Mouse (Mus musculus): ENCODE data around the gene Rmnd5b. TPM values are rescaled to one million over a fixed set of nuclear protein-coding genes. Genes with fewer than 3 reads are reported as not detected.
A peak's percentile ranks its signal among the peaks of the same experiment; 100 is the strongest.

Rmnd5b gene
- polyA plus RNA-seq, 1 experiment = 42.4 TPM

DNA sequence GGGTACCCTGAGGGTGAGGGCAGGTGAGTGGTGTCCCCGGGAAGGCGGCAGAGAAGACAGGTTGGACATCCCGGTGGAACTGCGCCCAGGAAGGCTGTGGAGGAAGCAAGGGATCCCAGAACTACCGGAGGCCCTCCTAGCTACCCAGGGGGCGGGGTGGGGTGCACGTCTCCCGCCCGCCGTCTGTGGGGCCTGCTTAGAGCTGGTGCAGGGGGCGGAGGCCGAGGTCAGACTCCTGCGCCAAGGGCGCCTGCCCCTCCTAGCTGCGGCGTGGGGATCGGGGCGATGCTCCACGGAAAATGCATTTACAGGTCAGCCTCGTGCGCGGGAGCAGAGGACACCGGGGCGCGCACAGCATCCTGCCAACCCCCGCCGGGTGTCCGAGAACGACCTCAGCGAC is 14.6 kb upstream of the Rmnd5b start:
- TF ChIP-seq POLR2A (IDR thresholded peaks at IDR 0.05; ENCODE audit: borderline replicate concordance, low read depth, low read length) (no peak), CTCF (IDR thresholded peaks at IDR 0.05; ENCODE audit: low read depth, low read length) (no peak)
- Histone ChIP-seq H3K4me3 (ENCODE audit: insufficient read depth, low read length) (peak overlapping the region; percentile 70), H3K4me1 (ENCODE audit: control insufficient read depth, insufficient read depth, low read length) (0 out of 2 replicates have a peak, but pooled peaks cover 2% of the 10 kb centered on the region), H3K27ac (ENCODE audit: insufficient read depth, low read depth, low read length) (no peak overlapping the region)

DNA sequence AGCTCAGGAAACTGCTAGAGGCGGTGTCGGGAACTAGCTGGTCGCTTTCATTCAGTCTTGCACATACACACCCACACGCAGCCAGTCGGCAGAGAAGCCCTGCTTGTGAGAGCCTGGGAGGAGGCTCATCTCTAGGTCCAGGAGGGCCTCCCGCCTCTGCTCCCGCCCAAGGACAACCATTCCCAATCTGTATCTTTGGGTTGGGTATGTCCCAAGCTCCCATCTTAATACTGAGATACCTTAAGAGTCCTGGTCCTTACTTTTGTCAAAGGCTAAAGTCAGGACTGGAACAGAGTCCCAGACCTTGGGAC is 14.1 kb upstream of the Rmnd5b start:
- Histone ChIP-seq H3K27ac (ENCODE audit: insufficient read depth, low read depth, low read length) (no peak overlapping the region), H3K4me3 (ENCODE audit: insufficient read depth, low read length) (peak overlapping the region; percentile 70), H3K4me1 (ENCODE audit: control insufficient read depth, insufficient read depth, low read length) (peaks cover 5% of the 10 kb centered on the region)
- TF ChIP-seq CTCF (IDR thresholded peaks at IDR 0.05; ENCODE audit: low read depth, low read length) (no peak), POLR2A (IDR thresholded peaks at IDR 0.05; ENCODE audit: borderline replicate concordance, low read depth, low read length) (no peak)

DNA sequence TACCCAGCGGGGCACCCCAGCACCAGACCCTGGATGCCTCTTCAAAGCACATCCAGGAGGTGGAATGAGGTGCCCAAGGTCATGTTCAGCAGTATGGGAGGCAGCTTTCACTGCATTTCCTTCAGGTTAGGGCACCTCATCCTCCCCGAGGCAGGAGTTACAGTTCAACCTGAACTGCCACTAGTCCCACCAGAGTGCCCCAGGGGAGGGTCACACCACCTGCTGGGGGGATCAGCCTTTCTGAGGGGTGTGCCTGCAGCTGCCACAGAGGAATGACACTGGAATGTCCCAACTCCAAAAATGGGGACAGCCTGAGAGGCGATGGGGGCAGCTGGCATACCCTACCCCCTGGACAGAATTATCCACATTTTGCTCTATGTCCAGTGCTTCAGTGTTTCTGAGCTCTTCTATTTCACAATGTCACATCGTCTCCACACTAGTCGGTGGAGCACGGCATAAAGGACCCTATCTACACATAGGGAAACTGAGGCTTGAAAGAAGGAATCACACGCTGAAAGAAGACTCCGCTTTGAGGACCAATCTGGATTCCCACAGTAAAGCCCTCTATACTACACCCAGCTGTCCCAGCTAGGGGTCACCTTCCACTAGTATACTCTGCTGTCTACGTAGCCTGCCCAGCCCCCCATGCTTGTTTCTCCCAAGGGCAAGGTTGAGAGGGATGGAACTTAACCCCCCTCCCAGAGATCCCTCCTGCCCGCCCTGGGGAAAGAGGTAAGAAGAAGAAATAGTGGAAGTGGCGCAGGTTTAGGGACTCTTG is 13.6 kb upstream of the Rmnd5b start:
- no peak overlapping the region for H3K27ac ChIP-seq (ENCODE audit: insufficient read depth, low read depth, low read length)
- TF ChIP-seq CTCF (IDR thresholded peaks at IDR 0.05; ENCODE audit: low read depth, low read length) (no peak), POLR2A (IDR thresholded peaks at IDR 0.05; ENCODE audit: borderline replicate concordance, low read depth, low read length) (no peak)

DNA sequence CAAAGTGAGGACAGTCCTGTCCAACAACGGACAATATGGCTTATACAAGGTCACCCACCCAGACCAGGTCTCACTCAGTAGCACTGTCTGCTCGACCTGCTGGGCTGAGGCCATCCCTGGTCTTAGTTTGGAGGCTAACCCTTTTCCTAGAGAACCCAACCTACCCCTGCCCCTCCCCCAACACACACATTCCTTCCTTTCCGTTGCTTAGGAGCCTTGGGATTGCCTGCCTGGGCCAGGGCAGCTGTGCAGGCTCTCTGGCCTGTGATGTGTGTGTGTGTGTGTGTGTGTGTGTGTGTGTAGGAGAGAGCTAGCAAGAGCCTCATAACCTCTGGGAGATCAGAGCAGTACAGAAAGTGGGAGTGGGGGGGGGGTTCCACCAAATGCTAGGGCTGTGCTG is 12.9 kb upstream of the Rmnd5b start:
- Histone ChIP-seq H3K27ac (ENCODE audit: insufficient read depth, low read depth, low read length) (no peak overlapping the region), H3K4me3 (ENCODE audit: insufficient read depth, low read length) (no peak overlapping the region), H3K4me1 (ENCODE audit: control insufficient read depth, insufficient read depth, low read length) (peaks cover 16% of the 10 kb centered on the region)
- TF ChIP-seq CTCF (IDR thresholded peaks at IDR 0.05; ENCODE audit: low read depth, low read length) = no peak
- no peak for TF ChIP-seq POLR2A (IDR thresholded peaks at IDR 0.05; ENCODE audit: borderline replicate concordance, low read depth, low read length)

More for the DNA sequence above, 13.6 kb upstream of the Rmnd5b start:
- Histone ChIP-seq H3K4me1 (ENCODE audit: control insufficient read depth, insufficient read depth, low read length) (peaks cover 9% of the 10 kb centered on the region), H3K4me3 (ENCODE audit: insufficient read depth, low read length) (peak overlapping the region; percentile 70)

DNA sequence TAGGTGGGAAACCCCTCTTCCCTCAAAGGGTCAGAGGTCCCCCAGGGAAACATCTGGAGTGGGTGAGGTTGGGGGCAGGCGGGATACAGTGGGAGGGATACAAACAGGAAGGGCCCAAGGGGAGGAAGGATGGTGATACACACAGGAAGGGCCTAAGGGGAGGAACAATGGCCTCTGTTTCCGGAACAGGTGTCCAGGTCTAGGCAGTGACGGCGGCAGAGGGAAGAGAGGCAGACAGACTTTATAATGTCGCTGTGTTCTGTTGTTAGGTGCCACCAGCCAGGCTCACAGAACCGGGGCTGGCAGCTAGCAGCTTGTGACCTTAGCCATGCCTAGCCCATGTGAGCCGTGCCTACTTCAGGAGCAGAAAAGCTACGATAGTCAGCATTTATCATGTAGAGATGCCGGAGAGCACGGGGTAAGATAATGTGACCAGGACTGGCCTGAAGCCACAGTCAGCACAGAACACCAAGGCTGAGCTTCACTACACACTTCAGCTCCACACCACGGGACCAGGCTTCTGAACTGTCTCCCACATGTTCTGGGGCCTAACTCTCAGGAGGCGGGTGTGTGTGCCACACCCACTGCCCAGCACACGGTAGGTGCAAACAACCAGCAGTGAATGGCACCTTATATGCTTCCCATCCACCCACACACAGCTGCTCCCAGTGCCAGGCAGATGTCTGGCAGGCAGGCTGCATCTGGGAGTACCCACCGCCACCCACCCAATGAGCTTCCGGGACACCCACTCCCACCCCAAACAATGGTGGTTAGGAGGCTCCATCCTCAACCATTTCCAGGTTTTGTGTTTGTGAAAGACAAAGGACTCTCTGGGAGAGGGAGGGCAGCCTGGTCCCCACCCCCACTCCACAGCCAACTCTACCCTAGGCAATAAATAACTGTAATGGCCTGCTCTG is 11.3 kb upstream of the Rmnd5b start:
- TF ChIP-seq CTCF (IDR thresholded peaks at IDR 0.05; ENCODE audit: low read depth, low read length) (no peak), POLR2A (IDR thresholded peaks at IDR 0.05; ENCODE audit: borderline replicate concordance, low read depth, low read length) (no peak)
- no peak overlapping the region for H3K27ac ChIP-seq (ENCODE audit: insufficient read depth, low read depth, low read length)
- H3K4me3 ChIP-seq (ENCODE audit: insufficient read depth, low read length) = no peak overlapping the region
- H3K4me1 ChIP-seq (ENCODE audit: control insufficient read depth, insufficient read depth, low read length) = peaks cover 20% of the 10 kb centered on the region

DNA sequence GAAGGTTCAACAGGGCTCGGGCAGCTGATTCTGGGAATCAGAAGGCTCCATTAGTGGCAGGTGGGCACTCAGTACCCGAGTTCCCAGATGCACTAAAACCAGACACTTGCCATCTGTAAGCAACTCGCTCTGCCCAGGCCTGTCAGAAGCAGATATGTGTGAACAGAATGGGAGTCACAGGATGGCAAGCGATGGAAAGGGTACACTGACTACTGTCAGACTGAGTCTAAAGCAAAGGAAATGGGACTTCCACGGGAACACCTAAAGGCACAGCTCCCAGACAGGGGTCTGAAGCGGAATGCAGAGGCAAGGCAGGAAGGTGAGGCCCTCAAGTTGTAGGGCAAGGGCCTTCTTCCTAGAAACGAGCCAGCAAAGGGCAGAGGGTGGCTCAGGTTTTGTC is 10.5 kb upstream of the Rmnd5b start:
- TF ChIP-seq POLR2A (IDR thresholded peaks at IDR 0.05; ENCODE audit: borderline replicate concordance, low read depth, low read length) (no peak), CTCF (IDR thresholded peaks at IDR 0.05; ENCODE audit: low read depth, low read length) (no peak)
- H3K4me3 ChIP-seq (ENCODE audit: insufficient read depth, low read length) = no peak overlapping the region
- no peak overlapping the region for H3K27ac ChIP-seq (ENCODE audit: insufficient read depth, low read depth, low read length)
- H3K4me1 ChIP-seq (ENCODE audit: control insufficient read depth, insufficient read depth, low read length) = peaks cover 20% of the 10 kb centered on the region

DNA sequence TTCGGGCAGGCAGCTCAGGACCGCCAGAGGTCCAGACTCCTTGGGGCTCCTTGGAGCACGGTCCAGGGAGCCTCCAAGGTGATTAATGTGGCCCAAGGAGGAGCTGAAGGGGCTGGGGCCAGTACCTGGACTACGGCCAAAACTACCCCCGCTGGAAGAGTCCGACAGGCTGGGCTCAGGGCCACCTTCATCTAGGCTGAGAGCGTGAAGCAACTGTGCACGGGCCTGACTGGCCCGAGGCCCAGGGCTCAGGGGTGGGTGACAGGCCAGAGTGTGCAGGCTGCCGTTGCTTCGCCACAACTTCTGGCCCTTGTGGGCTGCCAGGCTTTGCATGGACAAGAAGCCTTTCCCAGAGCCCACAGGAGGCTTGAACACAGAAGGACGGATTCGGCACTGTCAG is 9.6 kb upstream of the Rmnd5b start:
- no peak overlapping the region for H3K4me3 ChIP-seq (ENCODE audit: insufficient read depth, low read length)
- H3K27ac ChIP-seq (ENCODE audit: insufficient read depth, low read depth, low read length) = no peak overlapping the region
- peaks cover 20% of the 10 kb centered on the region for H3K4me1 ChIP-seq (ENCODE audit: control insufficient read depth, insufficient read depth, low read length)

DNA sequence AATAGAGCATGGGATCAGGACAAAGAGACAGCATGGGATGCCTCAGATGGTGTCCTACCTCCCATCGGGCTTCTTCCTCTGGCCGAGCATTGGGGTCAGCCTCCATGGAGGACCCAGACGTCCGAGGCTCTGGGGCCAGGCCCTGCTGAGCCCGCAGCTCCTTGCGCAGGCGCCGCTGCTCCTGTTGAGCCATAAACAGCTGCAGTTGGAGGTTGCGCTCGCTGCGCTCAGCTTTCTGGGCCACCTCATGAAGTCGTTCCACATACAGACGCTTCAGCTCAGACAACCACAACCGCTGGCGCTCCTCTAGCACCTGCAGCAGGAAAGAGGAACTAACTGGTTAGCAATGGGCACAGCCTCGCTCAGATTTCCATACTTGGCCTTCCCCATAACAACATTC is 8.5 kb upstream of the Rmnd5b start:
- TF ChIP-seq POLR2A (IDR thresholded peaks at IDR 0.05; ENCODE audit: borderline replicate concordance, low read depth, low read length) (no peak), CTCF (IDR thresholded peaks at IDR 0.05; ENCODE audit: low read depth, low read length) (no peak)
- Histone ChIP-seq H3K4me1 (ENCODE audit: control insufficient read depth, insufficient read depth, low read length) (peaks cover 17% of the 10 kb centered on the region), H3K4me3 (ENCODE audit: insufficient read depth, low read length) (peak overlapping the region; percentile 23), H3K27ac (ENCODE audit: insufficient read depth, low read depth, low read length) (peak overlapping the region; percentile 67)

More for the DNA sequence above, 9.6 kb upstream of the Rmnd5b start:
- TF ChIP-seq POLR2A (IDR thresholded peaks at IDR 0.05; ENCODE audit: borderline replicate concordance, low read depth, low read length) = no peak
- no peak for TF ChIP-seq CTCF (IDR thresholded peaks at IDR 0.05; ENCODE audit: low read depth, low read length)

DNA sequence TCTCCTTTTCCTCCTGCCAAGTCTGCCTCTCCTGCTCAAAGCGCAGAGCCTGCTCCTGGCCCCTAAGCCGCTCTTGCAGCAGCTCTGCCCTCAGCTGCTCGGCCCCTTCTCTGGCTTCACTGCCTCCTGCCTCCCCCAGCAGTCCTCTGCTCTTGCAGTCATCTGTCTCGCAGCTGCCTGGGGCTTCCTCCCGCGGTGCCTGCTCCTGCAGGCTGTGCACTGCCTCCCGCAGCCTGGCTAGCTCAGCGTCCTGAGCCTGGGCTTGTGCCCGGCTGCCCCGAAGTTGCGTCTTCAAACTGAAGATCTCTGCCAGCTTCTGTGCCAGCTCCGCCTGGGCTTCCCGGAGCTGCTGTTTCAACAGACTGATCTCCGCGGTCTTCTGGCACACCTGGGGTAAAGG is 8.1 kb upstream of the Rmnd5b start:
- Histone ChIP-seq H3K27ac (ENCODE audit: insufficient read depth, low read depth, low read length) (peak overlapping the region; percentile 67), H3K4me3 (ENCODE audit: insufficient read depth, low read length) (peak overlapping the region; percentile 23), H3K4me1 (ENCODE audit: control insufficient read depth, insufficient read depth, low read length) (peaks cover 18% of the 10 kb centered on the region)

DNA sequence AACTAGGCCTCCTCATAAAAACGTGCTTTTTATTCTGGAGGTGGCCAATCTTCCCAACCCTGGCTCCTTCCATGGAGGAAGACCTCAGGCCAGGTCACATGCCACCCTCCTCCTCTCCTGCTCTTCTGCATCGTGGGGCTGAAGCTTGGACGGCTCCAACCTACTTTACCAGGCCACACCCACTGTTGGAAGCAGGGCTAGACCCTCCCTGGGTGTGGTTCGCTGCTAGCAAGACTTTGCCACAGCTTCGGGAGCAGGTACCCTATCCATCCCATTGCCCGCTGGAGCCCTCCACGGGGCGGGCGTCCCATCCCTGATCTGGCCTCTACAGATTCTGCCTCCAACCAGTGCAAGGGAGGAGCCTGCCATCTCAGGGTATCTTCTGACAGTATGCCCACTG is 7.5 kb upstream of the Rmnd5b start:
- TF ChIP-seq POLR2A (IDR thresholded peaks at IDR 0.05; ENCODE audit: borderline replicate concordance, low read depth, low read length) (no peak), CTCF (IDR thresholded peaks at IDR 0.05; ENCODE audit: low read depth, low read length) (no peak)
- H3K4me3 ChIP-seq (ENCODE audit: insufficient read depth, low read length) = no peak overlapping the region
- H3K4me1 ChIP-seq (ENCODE audit: control insufficient read depth, insufficient read depth, low read length) = peaks cover 23% of the 10 kb centered on the region
- no peak overlapping the region for H3K27ac ChIP-seq (ENCODE audit: insufficient read depth, low read depth, low read length)

More for the DNA sequence above, 8.1 kb upstream of the Rmnd5b start:
- TF ChIP-seq CTCF (IDR thresholded peaks at IDR 0.05; ENCODE audit: low read depth, low read length) (no peak), POLR2A (IDR thresholded peaks at IDR 0.05; ENCODE audit: borderline replicate concordance, low read depth, low read length) (no peak)

Measured in bone marrow macrophage, adult 2 months (primary cell).